Mouse (Mus musculus) heart, embryonic 12.5 days (tissue): Measurements from ENCODE around the gene Ddx54. TPM values are rescaled to one million over a fixed set of nuclear protein-coding genes. Genes with fewer than 3 reads are reported as not detected.

ENCODE experiments used
- ATAC-seq: fragments of 200-750 bp; cut with Nextera tagmentation; 2 replicates; pipeline ENCODE4 v1.8.0; 2017; ENCODE audit warnings: moderate TSS enrichment, moderate library complexity; ENCODE audit not compliant: insufficient number of reproducible peaks, low FRiP score
- H3K27ac ChIP-seq: fragments of 300-500 bp; sonication (generic); 2 replicates; pipeline ENCODE4 v1.5.1; 2016; ENCODE audit warnings: mild to moderate bottlenecking, moderate library complexity; ENCODE audit not compliant: poor library complexity, severe bottlenecking
- H3K27me3 ChIP-seq: fragments of 300-500 bp; sonication (generic); replicated peaks from 2 replicates; pipeline ENCODE4 v1.6.1; 2016; ENCODE audit warnings: mild to moderate bottlenecking, moderate library complexity
- H3K36me3 ChIP-seq: fragments of 300-500 bp; sonication (generic); 2 replicates; pipeline ENCODE4 v1.6.1; 2016; ENCODE audit warnings: mild to moderate bottlenecking, moderate library complexity
- H3K4me1 ChIP-seq: fragments of 300-500 bp; sonication (generic); replicated peaks from 2 replicates; pipeline ENCODE4 v1.6.1; 2016; ENCODE audit warnings: mild to moderate bottlenecking
- H3K4me2 ChIP-seq: fragments of 300-500 bp; sonication (generic); 2 replicates; pipeline ENCODE4 v1.6.1; 2016; ENCODE audit warnings: mild to moderate bottlenecking, moderate library complexity
- H3K4me3 ChIP-seq: fragments of 300-500 bp; sonication (generic); 2 replicates; pipeline ENCODE4 v1.5.1; 2016; ENCODE audit warnings: mild to moderate bottlenecking
- H3K9ac ChIP-seq: fragments of 300-500 bp; sonication (generic); 2 replicates; pipeline ENCODE4 v1.6.1; 2016; ENCODE audit warnings: mild to moderate bottlenecking, moderate library complexity
- H3K9me3 ChIP-seq: fragments of 300-500 bp; sonication (generic); replicated peaks from 2 replicates; pipeline ENCODE4 v1.6.1; 2016; ENCODE audit warnings: mild to moderate bottlenecking, moderate library complexity
- WGBS: fragments of 180-500 bp; shearing (Covaris S2); methylation state at CpG from one replicate; pipeline ENCODE4 v1.1.7; 2016; 5-methylcytosine and 5-hydroxymethylcytosine counted together
- polyA plus RNA-seq: library from polyadenylated mRNA; unstranded; fragments of >200 nt; fragmentation: Nextera tagmentation; extraction: Ambion mirVana; gene quantifications from 2 replicates; pipeline ENCODE4 v1.2.1, GENCODE M21; 2016

The Ddx54 gene
- polyA plus RNA-seq, 1 experiment from 2014 or later, result 38.7 TPM

- WGBS, result 43% methylated on average over 2 of the region's 2 CpGs
- no peaks in the 10 kb centered on the region for H3K4me1 ChIP-seq
- H3K9me3 ChIP-seq, result no peaks in the 10 kb centered on the region
- H3K27ac ChIP-seq, result no peak overlapping the region
- H3K4me3 ChIP-seq, result no peak overlapping the region
- no peak overlapping the region for H3K4me2 ChIP-seq
- no peak for ATAC-seq
- no peaks in the 10 kb centered on the region for H3K36me3 ChIP-seq
- peaks cover 66% of the 10 kb centered on the region for H3K27me3 ChIP-seq
- no peak overlapping the region for H3K9ac ChIP-seq
Observed at GRCm38 (mm10) chr5:120664888-120665287, 52.3 kb downstream of the Ddx54 start.

- no peak overlapping the region for H3K4me2 ChIP-seq
- H3K4me3 ChIP-seq, result no peak overlapping the region
- H3K4me1 ChIP-seq, result no peaks in the 10 kb centered on the region
- no peak overlapping the region for H3K27ac ChIP-seq
- WGBS, result 63% methylated on average over 7 of the region's 7 CpGs
- no peaks in the 10 kb centered on the region for H3K9me3 ChIP-seq
- H3K27me3 ChIP-seq, result peaks cover 38% of the 10 kb centered on the region
- H3K36me3 ChIP-seq, result no peaks in the 10 kb centered on the region
- no peak for ATAC-seq
- no peak overlapping the region for H3K9ac ChIP-seq
Observed at GRCm38 (mm10) chr5:120668761-120669160, 56.2 kb downstream of the Ddx54 start.

GRCm38 (mm10) chr5:120670132-120670531 lies 57.6 kb downstream of the Ddx54 start:
- Histone ChIP-seq H3K36me3 (no peaks in the 10 kb centered on the region), H3K9me3 (no peaks in the 10 kb centered on the region), H3K27ac (no peak overlapping the region), H3K4me1 (no peaks in the 10 kb centered on the region), H3K27me3 (peaks cover 26% of the 10 kb centered on the region), H3K4me3 (no peak overlapping the region), H3K9ac (no peak overlapping the region), H3K4me2 (no peak overlapping the region)
- 82% methylated on average over 7 of the region's 7 CpGs for WGBS
- ATAC-seq, result no peak

GRCm38 (mm10) chr5:120671865-120672264 lies 59.3 kb downstream of the Ddx54 start:
- H3K36me3 ChIP-seq, result no peaks in the 10 kb centered on the region
- H3K9me3 ChIP-seq, result no peaks in the 10 kb centered on the region
- no peak overlapping the region for H3K4me2 ChIP-seq
- ATAC-seq, result no peak
- H3K27me3 ChIP-seq, result peaks cover 21% of the 10 kb centered on the region
- H3K4me3 ChIP-seq, result no peak overlapping the region
- 70% methylated on average over 3 of the region's 3 CpGs for WGBS
- H3K4me1 ChIP-seq, result no peaks in the 10 kb centered on the region
- H3K9ac ChIP-seq, result no peak overlapping the region
- no peak overlapping the region for H3K27ac ChIP-seq

GRCm38 (mm10) chr5:120673626-120674025 lies 61.1 kb downstream of the Ddx54 start:
- 2% methylated on average over 12 of the region's 12 CpGs for WGBS
- no peaks in the 10 kb centered on the region for H3K36me3 ChIP-seq
- H3K4me1 ChIP-seq, result no peaks in the 10 kb centered on the region
- no peak overlapping the region for H3K4me2 ChIP-seq
- ATAC-seq, result no peak
- no peak overlapping the region for H3K9ac ChIP-seq
- no peak overlapping the region for H3K27ac ChIP-seq
- no peaks in the 10 kb centered on the region for H3K9me3 ChIP-seq
- H3K27me3 ChIP-seq, result 0 out of 2 replicates have a peak, but pooled peaks cover 11% of the 10 kb centered on the region
- no peak overlapping the region for H3K4me3 ChIP-seq

GRCm38 (mm10) chr5:120674229-120675145 lies 61.9 kb downstream of the Ddx54 start:
- Histone ChIP-seq H3K27me3 (0 out of 2 replicates have a peak, but pooled peaks cover 18% of the 10 kb centered on the region), H3K36me3 (no peaks in the 10 kb centered on the region), H3K27ac (no peak overlapping the region), H3K4me1 (peaks cover 2% of the 10 kb centered on the region; the same call in 1 of the 2 replicates), H3K4me3 (no peak overlapping the region), H3K9ac (no peak overlapping the region), H3K9me3 (no peaks in the 10 kb centered on the region), H3K4me2 (no peak overlapping the region)
- WGBS, result 35% methylated on average over 21 of the region's 21 CpGs
- no peak for ATAC-seq

- Histone ChIP-seq H3K4me3 (no peak overlapping the region), H3K9me3 (no peaks in the 10 kb centered on the region), H3K27ac (no peak overlapping the region), H3K27me3 (peaks cover 38% of the 10 kb centered on the region), H3K4me2 (no peak overlapping the region), H3K36me3 (no peaks in the 10 kb centered on the region), H3K4me1 (peaks cover 9% of the 10 kb centered on the region; the same call in 1 of the 2 replicates), H3K9ac (no peak overlapping the region)
- no peak for ATAC-seq
- WGBS, result 13% methylated on average over 2 of the region's 2 CpGs
Observed at GRCm38 (mm10) chr5:120677516-120677915, 65.0 kb downstream of the Ddx54 start.

Other genes starting within 250 kb of the Ddx54 start
- gene Lhx5, start 181.0 kb upstream of the Ddx54 start, polyA plus RNA-seq, result 0.11 TPM in 1 of 2 replicates, not detected in the other
- gene Sdsl, start 139.9 kb upstream of the Ddx54 start, polyA plus RNA-seq, result 9.1 and 10.6 TPM in 2 replicates
- gene Sds, start 136.2 kb upstream of the Ddx54 start, polyA plus RNA-seq, result not detected in 2 replicates
- gene Plbd2, start 109.1 kb upstream of the Ddx54 start, polyA plus RNA-seq, result 47.4 and 50.6 TPM in 2 replicates
- 4.3 and 4.5 TPM in 2 replicates for gene Slc8b1, start 101.6 kb upstream of the Ddx54 start, polyA plus RNA-seq
- 17.1 and 17.3 TPM in 2 replicates for gene Tpcn1, start 24.1 kb upstream of the Ddx54 start, polyA plus RNA-seq
- 0.19 and 0.33 TPM in 2 replicates for gene Iqcd, start 23.7 kb upstream of the Ddx54 start, polyA plus RNA-seq
- gene Rita1, start 150 bp upstream of the Ddx54 start, polyA plus RNA-seq, result 9.1 and 10.8 TPM in 2 replicates
- not detected in 2 replicates for gene Cfap73, start 21.5 kb downstream of the Ddx54 start, polyA plus RNA-seq
- gene Rasal1, start 36.1 kb downstream of the Ddx54 start, polyA plus RNA-seq, result 0.21 TPM in 1 of 2 replicates, not detected in the other
- gene Dtx1, start 99.2 kb downstream of the Ddx54 start, polyA plus RNA-seq, result 0.24 and 0.28 TPM in 2 replicates
- 0.08 and 0.11 TPM in 2 replicates for gene Oas2, start 137.1 kb downstream of the Ddx54 start, polyA plus RNA-seq
- gene Oas3, start 164.9 kb downstream of the Ddx54 start, polyA plus RNA-seq, result 0.33 and 0.36 TPM in 2 replicates
- gene Oas1e, start 182.8 kb downstream of the Ddx54 start, polyA plus RNA-seq, result not detected in 2 replicates
- gene Oas1c, start 199.8 kb downstream of the Ddx54 start, polyA plus RNA-seq, result 0.19 and 0.63 TPM in 2 replicates
- gene Oas1f, start 234.6 kb downstream of the Ddx54 start, polyA plus RNA-seq, result not detected in 2 replicates
- not detected in 2 replicates for gene Oas1h, start 248.7 kb downstream of the Ddx54 start, polyA plus RNA-seq